Mouse (Mus musculus): ENCODE results near the gene Klf16. TPM values are rescaled to one million over a fixed set of nuclear protein-coding genes. Genes with fewer than 3 reads are reported as not detected.

Klf16 gene
- total RNA-seq, 1 experiment, result 23.5 TPM

DNA sequence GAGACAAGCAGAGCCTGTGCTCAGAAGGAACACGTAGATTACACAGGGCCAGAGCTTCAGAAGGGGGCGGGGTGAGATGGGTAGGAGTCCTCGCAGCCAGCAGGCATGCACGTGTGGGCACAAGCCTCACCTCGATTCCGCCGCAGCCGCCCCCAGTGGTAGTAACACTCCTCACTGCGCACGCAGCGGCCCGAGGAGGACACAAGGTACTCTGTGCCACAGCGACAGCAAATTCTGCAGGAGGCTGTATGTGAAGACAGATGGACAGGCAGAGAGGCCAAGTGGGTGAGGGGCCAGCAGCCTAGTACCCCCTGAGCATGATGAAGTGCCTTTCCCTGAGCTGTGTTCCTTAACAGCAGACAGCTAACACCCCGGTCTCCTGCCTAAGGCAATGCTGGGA lies 33.2 kb downstream of the Klf16 start:
- no peak overlapping the region for H3K4me3 ChIP-seq (ENCODE audit: insufficient read depth in 1 of 2, low read depth in 1 of 2, low read length in 2 of 2, poor library complexity in 1 of 2, severe bottlenecking in 1 of 2)

DNA sequence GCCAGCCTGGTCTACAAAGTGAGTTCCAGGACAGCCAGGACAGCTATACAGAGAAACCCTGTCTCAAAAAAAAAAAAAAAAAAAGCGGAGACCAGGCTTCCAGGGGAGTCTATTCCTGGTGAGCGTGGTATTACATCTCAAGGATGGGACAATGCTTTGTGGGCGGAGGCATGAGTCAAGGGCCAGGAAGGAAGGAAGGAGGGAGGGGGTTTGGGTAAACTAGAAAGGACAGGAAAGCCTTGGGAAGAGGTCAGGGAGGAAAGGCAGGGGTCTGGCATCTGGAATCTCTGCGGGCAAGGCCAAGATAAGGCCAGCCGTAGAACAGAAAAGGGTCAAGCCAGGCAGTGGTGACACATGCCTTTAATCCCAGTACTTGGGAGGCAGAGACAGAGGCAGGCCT lies 37.6 kb downstream of the Klf16 start:
- H3K9ac ChIP-seq (ENCODE audit: insufficient read depth, low read depth, low read length, poor library complexity, severe bottlenecking), result no peak overlapping the region
- peaks cover 0 to 20% of the 10 kb centered on the region in 2 experiments; a peak in 2 of 4 replicates for H3K4me1 ChIP-seq (ENCODE audit: control insufficient read depth in 2 of 2, insufficient read depth in 2 of 2, low read length in 2 of 2, poor library complexity in 1 of 2)
- in situ Hi-C loops (cut with MboI; ENCODE audit: low sequenced_read_pairs in 2 of 2, unreplicated experiment in 2 of 2), result no loop called here
- TF ChIP-seq ZNF384 (IDR thresholded peaks at IDR 0.05; ENCODE audit: low read depth, low read length) (peak; percentile 55; the same call in 1 of the 2 replicates), MAFK (IDR thresholded peaks at IDR 0.05; ENCODE audit: insufficient read depth, low read depth, low read length) (no peak)
- no peak overlapping the region for H3K27ac ChIP-seq (ENCODE audit: insufficient read depth, low read depth, low read length, poor library complexity, severe bottlenecking)
- DNase-seq (ENCODE audit: low read depth, low spot score), result no peak
- H3K4me3 ChIP-seq (ENCODE audit: insufficient read depth in 1 of 2, low read depth in 1 of 2, low read length in 2 of 2, poor library complexity in 1 of 2, severe bottlenecking in 1 of 2), result peak overlapping the region in 1 of 2 experiments; percentile 80; a peak in 1 of 4 replicates
- peaks cover 33% of the 10 kb centered on the region for H3K36me3 ChIP-seq (ENCODE audit: control insufficient read depth, insufficient read depth, low read length, poor library complexity, severe bottlenecking)
- H3K9me3 ChIP-seq (ENCODE audit: control insufficient read depth, insufficient read depth, low read depth, low read length), result no peaks in the 10 kb centered on the region

More for the DNA sequence above, 33.2 kb downstream of the Klf16 start:
- in situ Hi-C loops (cut with MboI; ENCODE audit: low sequenced_read_pairs in 2 of 2, unreplicated experiment in 2 of 2), result no loop called here
- Histone ChIP-seq H3K4me1 (ENCODE audit: control insufficient read depth in 2 of 2, insufficient read depth in 2 of 2, low read length in 2 of 2, poor library complexity in 1 of 2) (peaks cover 0 to 8% of the 10 kb centered on the region in 2 experiments; a peak in 2 of 4 replicates), H3K9me3 (ENCODE audit: control insufficient read depth, insufficient read depth, low read depth, low read length) (no peaks in the 10 kb centered on the region), H3K9ac (ENCODE audit: insufficient read depth, low read depth, low read length, poor library complexity, severe bottlenecking) (no peak overlapping the region), H3K36me3 (ENCODE audit: control insufficient read depth, insufficient read depth, low read length, poor library complexity, severe bottlenecking) (peaks cover 64% of the 10 kb centered on the region), H3K27ac (ENCODE audit: insufficient read depth, low read depth, low read length, poor library complexity, severe bottlenecking) (no peak overlapping the region)
- TF ChIP-seq HCFC1 (IDR thresholded peaks at IDR 0.05; ENCODE audit: borderline replicate concordance, insufficient read depth, low read length) (no peak), MAFK (IDR thresholded peaks at IDR 0.05; ENCODE audit: insufficient read depth, low read depth, low read length) (no peak), CHD2 (IDR thresholded peaks at IDR 0.05; ENCODE audit: low read depth, low read length) (no peak), ZNF384 (IDR thresholded peaks at IDR 0.05; ENCODE audit: low read depth, low read length) (no peak), ZC3H11A (IDR thresholded peaks at IDR 0.05; ENCODE audit: borderline replicate concordance, low read depth, low read length) (no peak)
- DNase-seq (ENCODE audit: low read depth, low spot score), result no peak

DNA sequence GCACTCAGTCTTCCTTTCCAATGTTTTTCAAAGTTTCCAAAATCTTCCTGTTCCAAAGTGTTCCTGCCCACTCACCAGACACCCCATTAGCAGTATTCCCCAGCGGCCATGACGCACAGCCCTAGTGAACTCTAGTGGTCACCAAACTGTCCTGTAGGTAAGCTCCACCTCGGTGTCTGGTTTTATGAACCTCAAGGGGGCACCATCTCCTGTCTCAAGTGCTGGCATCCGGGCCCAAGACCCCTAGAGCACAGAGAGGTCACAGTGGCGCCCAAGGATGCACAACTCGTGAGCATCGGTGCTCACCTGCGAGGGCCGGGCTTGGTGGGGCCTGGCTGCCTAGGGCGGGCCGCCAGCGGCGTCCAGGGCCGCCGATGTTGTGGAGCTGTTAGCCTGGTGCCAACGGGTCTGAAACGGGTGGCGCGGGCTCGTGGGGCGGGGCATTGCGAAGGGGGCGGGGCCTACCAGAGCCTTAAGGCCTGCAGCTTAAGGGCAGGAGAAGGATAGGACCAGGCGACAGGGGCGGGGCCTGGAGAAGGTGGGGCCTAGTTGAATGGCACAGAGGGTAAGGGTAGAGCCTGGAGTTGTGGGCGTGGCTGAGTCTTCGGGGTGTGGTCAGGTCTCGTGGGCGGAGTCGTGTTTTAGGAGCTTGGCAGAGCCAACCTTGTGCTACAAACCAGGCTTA lies 38.3 kb downstream of the Klf16 start, which contains the start of gene Atp8b3:
Atp8b3 (minus strand) TSS at position 415 of the 685 bp plus-strand sequence.
- Histone ChIP-seq H3K9me3 (ENCODE audit: control insufficient read depth, insufficient read depth, low read depth, low read length) (no peaks in the 10 kb centered on the region), H3K36me3 (ENCODE audit: control insufficient read depth, insufficient read depth, low read length, poor library complexity, severe bottlenecking) (peaks cover 26% of the 10 kb centered on the region), H3K4me3 (ENCODE audit: insufficient read depth in 1 of 2, low read depth in 1 of 2, low read length in 2 of 2, poor library complexity in 1 of 2, severe bottlenecking in 1 of 2) (peak within 1 kb of the TSS; percentile 70 to 80), H3K4me1 (ENCODE audit: control insufficient read depth in 2 of 2, insufficient read depth in 2 of 2, low read length in 2 of 2, poor library complexity in 1 of 2) (peaks cover 0 to 23% of the 10 kb centered on the region in 2 experiments; a peak in 2 of 4 replicates), H3K9ac (ENCODE audit: insufficient read depth, low read depth, low read length, poor library complexity, severe bottlenecking) (peak within 1 kb of the TSS; percentile 72), H3K27ac (ENCODE audit: insufficient read depth, low read depth, low read length, poor library complexity, severe bottlenecking) (no peak within 1 kb of the TSS)
- no peak for TF ChIP-seq CHD2 (IDR thresholded peaks at IDR 0.05; ENCODE audit: low read depth, low read length)
- no peak for TF ChIP-seq ZNF384 (IDR thresholded peaks at IDR 0.05; ENCODE audit: low read depth, low read length)
- no peak for TF ChIP-seq HCFC1 (IDR thresholded peaks at IDR 0.05; ENCODE audit: borderline replicate concordance, insufficient read depth, low read length)
- no peak for TF ChIP-seq ZC3H11A (IDR thresholded peaks at IDR 0.05; ENCODE audit: borderline replicate concordance, low read depth, low read length)
- TF ChIP-seq MAFK (IDR thresholded peaks at IDR 0.05; ENCODE audit: insufficient read depth, low read depth, low read length), result no peak
- DNase-seq (ENCODE audit: low read depth, low spot score), result peak; percentile 100
- in situ Hi-C loops (cut with MboI; ENCODE audit: low sequenced_read_pairs in 2 of 2, unreplicated experiment in 2 of 2), result no loop called here

DNA sequence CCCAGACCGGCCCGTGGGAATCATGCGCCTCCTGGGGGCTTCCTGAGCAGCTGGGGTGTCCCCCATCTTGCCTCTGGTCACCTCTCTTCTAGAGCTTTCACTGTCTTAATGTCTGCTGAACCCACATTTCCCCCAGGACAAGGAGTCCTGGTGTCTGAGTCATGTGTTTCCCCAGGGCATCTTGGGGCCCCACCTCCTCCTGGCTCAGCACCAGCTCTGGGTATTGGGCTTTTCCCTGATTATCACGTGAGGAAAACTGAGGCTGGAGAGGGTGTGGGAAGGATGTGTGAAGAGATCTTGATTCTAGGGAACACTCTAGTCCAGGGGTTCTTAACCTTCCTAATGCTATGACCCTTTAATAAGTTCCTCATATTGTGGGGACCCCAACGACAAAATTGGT lies 38.9 kb downstream of the Klf16 start:
- in situ Hi-C loops (cut with MboI; ENCODE audit: low sequenced_read_pairs in 2 of 2, unreplicated experiment in 2 of 2), result no loop called here
- Histone ChIP-seq H3K36me3 (ENCODE audit: control insufficient read depth, insufficient read depth, low read length, poor library complexity, severe bottlenecking) (peaks cover 20% of the 10 kb centered on the region), H3K4me1 (ENCODE audit: control insufficient read depth in 2 of 2, insufficient read depth in 2 of 2, low read length in 2 of 2, poor library complexity in 1 of 2) (peaks cover 2 to 23% of the 10 kb centered on the region in 2 experiments; a peak in 3 of 4 replicates), H3K9ac (ENCODE audit: insufficient read depth, low read depth, low read length, poor library complexity, severe bottlenecking) (no peak overlapping the region), H3K27ac (ENCODE audit: insufficient read depth, low read depth, low read length, poor library complexity, severe bottlenecking) (no peak overlapping the region), H3K9me3 (ENCODE audit: control insufficient read depth, insufficient read depth, low read depth, low read length) (no peaks in the 10 kb centered on the region), H3K4me3 (ENCODE audit: insufficient read depth in 1 of 2, low read depth in 1 of 2, low read length in 2 of 2, poor library complexity in 1 of 2, severe bottlenecking in 1 of 2) (peak overlapping the region in 1 of 2 experiments; percentile 80; a peak in 1 of 4 replicates)
- TF ChIP-seq ZC3H11A (IDR thresholded peaks at IDR 0.05; ENCODE audit: borderline replicate concordance, low read depth, low read length), result no peak
- no peak for TF ChIP-seq ZNF384 (IDR thresholded peaks at IDR 0.05; ENCODE audit: low read depth, low read length)
- no peak for TF ChIP-seq MAFK (IDR thresholded peaks at IDR 0.05; ENCODE audit: insufficient read depth, low read depth, low read length)
- no peak for TF ChIP-seq CHD2 (IDR thresholded peaks at IDR 0.05; ENCODE audit: low read depth, low read length)
- TF ChIP-seq HCFC1 (IDR thresholded peaks at IDR 0.05; ENCODE audit: borderline replicate concordance, insufficient read depth, low read length), result no peak
- no peak for DNase-seq (ENCODE audit: low read depth, low spot score)
